Mouse (Mus musculus): ENCODE data around the gene Lias.
A peak's percentile ranks its signal among the peaks of the same experiment; 100 is the strongest.

The Lias gene

DNA sequence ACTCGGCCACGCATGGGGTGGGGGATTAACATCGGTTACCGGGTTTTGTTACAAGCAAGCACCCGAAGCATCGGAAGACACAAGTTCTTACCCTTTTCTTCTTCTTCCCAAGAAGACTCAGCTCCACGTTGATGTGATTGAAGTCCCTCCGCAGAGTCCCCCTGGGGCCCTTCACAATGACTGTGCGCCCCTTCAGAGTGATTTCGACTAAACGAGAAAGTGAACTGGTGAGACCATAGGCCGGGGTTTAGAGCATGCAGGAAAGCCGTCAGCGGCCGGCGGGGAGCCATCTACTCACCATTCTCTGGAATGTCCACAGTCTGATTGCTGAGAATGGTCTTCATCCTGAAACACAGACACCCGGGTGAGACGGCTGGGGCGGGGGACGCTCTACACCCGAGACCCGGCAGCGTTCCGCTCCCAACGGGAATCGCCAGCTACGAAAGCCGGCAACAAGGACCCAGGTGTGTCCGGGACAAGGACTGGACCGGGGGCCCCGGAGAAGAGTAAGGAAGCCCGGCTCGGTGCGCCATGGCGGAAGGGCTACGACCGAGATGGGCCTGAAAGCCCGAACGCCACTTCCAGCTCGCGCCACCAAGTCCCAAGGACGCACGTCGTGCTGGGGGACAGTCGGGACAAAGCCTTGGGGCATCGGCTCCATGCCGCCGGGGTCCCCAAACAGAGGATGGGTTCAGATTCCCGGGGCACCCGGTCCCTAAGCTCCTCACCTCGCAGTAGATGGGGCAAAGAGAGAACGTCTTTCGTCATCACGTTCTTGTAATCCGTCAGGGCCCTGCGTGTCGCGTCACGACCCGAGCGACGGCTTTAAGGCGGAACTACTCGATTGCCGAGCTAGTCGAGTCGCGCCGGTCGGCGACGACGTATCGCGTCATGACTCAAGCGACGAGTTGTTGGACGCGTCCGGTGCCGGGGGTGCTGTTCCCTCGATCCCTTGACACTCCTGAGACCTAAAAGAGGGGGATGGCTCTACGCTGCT is at the start of gene Lias, which contains the start of gene Rpl9:
Gene Lias (plus strand): TSS at position 850 of the 997 bp plus-strand sequence.
Gene Rpl9 (minus strand): TSS at position 797 of the 997 bp plus-strand sequence.
- DNase-seq: peak; percentile 98 to 99

DNA sequence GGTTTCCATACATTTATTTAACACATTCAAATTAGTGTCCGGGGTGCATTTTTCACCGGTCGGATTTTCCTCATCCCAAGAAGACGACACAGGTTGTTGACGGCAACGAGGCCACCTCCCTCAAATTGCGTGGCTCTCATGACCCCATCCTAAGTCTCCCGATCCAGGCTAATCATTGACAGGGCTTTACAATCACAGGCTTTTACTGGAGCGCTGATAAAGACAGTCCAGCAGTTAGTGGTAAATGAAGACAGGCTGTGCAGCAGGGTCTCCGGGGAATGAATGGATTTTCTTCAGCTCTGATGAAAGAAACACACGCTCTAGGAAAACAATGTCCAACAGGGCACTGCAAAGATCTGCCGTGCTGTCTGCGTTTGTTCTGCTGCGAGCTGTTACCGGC is 43.1 kb upstream of the Lias start, which contains the start of gene Klb:
Gene Klb (plus strand): TSS at position 147 of the 400 bp plus-strand sequence.
- DNase-seq: no peak

DNA sequence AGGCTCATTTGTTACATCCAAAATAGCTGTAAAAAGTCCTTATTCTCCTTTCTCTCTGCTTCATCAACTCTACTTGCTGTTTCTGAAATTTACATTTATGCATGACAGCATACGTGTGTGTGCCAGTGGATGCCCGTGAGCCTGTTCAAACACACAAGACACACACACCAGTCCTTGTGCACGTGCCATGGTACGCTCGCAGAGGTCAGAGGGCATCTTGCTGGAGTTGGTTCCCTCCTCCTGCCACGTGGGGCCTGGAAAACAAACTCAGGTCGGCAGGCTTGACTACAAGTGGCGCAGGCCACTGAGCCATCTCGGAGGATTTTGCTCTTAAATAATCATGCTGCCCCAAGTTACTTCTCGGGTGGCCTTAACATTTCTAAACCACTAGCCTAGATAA is 40.8 kb upstream of the Lias start:
- no peak for DNase-seq

DNA sequence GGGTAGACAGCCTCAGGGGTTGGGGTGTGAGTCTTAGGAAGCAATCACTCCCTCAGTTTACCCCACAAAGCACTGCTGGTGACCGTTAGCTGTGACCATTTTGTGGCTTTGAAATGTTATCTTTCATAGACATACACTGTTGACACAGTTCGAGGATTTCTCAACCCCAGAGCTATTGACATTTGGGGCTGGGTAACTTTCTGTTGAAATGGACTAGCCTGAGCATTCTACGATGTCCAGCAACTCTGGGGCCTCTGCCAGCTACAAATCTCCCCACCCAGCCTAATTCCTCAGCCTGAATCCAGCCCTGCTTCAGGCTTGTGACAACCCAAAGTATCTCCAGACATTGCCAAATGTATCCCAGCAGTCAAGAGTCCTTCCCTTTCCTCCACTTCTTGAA is 37.2 kb upstream of the Lias start:
- no peak for DNase-seq

DNA sequence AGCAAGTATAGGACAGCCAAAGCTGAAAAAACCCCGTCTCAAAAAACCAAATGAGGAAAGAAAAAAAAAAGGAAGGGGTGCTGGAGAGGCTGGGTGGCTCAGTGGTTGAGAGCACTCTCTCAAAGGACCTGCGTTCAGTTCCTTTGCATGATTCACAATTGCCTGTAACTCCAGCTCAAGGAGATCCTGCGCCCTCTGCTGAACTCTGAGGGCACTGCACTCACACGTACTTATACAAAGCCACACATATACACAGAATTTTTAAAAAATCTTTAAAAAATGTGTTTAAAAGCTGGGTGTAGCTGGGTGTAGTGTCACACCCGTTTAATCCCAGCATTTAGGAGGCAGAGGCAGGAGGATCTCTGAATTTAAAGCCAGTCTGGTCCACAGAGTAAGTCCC is 36.3 kb upstream of the Lias start:
- DNase-seq: no peak

DNA sequence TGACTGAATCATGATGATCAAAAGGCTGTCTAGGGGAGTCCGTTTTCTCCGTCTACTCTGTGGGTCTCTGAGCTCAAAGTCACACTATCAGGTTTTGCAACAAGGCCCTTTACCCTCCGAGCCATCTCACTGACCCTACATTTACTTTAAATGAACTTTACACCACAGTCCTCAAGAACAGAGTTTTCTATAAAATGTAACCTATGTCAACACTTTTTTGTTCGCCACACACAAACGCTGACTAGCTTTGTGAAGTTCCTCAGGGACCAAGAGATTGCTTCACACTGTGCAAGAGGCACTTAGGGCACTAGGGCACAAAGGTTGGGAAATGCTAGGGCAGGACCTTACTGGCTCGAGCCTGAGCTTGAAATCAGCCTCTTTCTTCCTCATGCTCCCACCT is 34.4 kb upstream of the Lias start:
- DNase-seq: no peak

DNA sequence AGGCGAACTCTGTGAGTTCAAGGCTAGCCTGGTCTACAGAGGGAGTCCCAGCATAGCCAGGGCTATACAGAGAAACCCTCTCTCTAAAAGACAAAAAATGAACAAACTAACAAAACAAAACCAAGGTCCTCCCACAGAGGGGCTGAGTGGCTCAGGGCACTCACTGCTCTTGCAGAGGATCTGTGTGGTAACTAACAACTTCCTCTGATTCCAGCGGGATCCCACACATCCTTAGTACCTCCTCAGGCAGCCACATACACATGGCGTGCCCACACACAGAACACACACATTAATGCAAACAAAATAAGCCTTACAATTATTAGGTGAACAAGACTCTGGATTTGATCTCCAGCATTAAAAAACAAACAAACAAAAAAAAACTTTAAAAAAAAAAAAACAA is 33.5 kb upstream of the Lias start:
- no peak for DNase-seq

DNA sequence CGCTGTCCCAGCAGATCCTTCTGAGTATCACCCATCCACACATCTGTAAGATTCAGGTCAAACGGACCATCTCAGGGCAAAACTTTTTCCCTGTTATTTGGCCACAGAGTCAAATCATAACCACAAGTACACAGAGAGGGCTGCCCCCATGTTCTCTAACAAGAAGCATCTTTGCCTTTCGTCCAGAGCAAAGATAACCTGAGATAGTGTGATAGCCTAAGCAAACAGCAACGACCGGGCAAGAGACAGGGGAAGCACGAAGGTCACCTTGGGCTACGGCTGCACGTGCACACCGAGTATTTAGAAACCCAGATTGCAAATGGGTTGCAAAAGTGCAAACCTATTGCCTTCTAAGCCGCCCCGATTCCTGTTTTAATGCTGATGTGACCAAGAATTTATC is 23.5 kb upstream of the Lias start:
- no peak for DNase-seq

DNA sequence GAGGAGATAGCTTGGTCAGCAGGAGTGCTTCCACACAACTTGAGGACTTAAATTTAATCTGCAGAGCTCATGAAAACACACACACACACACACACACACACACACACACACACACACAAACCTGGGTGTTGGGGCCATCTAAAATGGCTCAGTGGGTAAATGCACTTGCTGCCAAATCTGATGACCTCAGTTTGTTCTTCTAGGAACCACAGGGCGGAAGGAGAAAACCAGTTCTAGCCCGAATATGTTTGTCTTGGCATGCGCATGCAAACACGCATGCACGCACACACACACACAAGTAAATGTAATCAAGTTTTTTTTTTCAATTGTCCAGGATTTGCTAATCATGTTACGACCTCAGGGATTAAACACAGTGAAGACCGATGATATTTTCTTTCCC is 19.7 kb upstream of the Lias start:
- DNase-seq: no peak

DNA sequence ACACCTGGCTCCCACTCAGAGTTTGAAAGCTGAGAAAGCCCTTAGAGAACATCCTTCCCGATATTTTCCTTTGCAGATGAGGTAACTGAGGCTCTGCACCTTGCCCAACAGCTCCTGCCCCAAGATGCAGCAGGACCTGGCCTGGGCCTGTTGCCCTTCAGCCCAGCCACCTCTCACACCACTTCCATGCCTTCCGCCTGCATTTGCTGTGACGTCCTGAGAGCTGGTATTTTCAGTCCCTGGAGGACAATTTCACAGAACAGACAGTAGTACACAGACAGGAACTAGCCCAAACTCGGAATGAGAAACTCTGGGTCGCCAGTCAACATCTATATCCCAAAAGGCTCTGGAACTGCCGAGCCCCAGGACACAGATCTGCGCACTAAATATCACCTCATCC is 16.6 kb upstream of the Lias start:
- DNase-seq: no peak

DNA sequence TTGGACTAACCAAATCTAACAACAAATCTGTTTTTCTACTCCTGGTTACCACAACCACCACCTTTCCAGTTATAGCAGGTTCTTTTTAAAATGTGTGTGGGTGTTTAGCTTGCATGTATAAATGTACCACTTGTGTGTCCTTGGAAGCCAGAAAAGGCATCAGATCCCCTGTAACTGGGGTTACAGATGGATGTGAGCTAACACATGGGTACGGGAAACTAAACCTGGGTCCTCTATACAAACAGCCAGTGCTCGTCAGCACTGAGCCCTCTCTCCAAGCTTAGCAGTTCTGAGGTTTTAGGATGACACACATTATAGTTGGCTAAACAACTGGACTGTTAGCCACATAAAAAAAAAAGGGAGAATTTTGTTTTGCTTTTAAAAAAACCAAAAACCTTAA is 5.6 kb upstream of the Lias start:
- no peak for DNase-seq

DNA sequence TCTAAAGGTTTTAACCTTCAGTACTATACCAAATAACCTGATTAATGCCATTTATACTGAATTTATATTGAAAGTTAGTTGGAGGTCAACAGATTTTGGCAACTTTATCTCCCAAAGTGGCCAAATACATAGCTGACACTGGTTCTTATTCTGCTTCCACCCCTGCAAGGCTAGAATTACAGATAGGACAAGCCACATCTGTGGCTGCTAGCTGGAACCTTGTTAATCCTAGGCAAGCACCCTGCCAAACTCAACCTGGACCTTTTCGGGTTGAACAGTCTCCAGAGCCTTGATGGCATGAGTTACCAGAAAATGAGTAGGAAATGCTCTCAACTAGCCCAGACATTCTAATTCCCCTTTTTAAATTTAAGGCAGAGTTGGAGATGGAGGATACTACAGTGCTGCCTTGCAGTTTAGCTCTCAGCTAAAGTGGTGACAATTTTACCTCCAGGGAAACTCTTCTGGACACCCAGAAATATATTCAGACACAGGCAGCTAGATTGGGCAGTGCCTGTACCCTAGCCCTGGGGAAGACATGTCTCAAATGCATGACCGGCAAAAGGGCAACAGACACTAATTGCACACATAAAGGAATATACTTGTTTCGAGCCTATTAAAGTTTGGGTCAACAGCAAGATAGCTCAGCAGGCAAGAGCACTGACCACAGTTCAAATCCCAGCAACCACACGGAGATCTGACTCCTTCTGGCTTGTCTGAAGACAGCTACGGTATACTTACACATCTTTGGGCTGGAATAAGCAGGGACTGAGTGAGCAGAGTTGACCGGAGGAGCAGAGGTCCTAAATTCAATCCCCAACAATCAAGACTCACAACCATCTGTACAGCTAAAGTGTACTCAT is 4.1 kb upstream of the Lias start:
- DNase-seq: no peak

DNA sequence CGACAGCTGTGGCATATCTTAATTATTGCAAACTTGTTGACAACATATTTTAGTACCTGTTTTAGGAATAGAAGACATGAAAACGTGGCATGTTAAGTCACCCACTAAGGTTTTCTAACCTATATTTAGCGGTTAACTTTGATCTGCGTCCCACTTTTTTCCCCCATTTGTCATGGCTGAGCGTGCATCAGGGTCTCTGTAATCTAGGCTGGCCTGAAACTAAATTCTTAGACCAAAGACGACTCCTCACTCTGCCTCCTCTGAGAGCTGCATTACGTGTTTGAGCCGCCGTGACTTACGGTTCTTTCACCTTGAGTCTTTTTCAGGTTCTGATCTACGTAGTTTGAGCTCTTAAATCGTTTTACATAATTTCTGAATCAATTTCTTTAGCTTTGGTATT is 456 bp downstream of the Lias start:
- DNase-seq: no peak

DNA sequence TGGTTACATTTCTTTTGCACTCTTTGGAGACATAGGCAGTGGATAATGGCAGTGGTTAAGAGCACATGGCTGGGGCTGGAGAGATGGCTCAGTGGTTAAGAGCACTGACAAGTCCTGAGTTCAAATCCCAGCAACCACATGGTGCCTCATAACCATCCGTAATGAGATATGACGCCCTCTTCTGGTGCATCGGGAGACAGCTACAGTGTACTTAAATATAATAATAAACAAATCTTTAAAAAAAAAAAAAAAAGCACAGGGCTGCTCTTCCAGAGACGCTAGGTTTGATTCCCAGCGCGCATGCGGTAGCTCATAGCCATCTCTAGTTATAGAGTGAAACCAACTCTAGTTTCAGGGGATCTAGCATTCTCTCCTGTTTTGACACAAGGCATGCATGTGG is 3.1 kb downstream of the Lias start:
- no peak for DNase-seq

DNA sequence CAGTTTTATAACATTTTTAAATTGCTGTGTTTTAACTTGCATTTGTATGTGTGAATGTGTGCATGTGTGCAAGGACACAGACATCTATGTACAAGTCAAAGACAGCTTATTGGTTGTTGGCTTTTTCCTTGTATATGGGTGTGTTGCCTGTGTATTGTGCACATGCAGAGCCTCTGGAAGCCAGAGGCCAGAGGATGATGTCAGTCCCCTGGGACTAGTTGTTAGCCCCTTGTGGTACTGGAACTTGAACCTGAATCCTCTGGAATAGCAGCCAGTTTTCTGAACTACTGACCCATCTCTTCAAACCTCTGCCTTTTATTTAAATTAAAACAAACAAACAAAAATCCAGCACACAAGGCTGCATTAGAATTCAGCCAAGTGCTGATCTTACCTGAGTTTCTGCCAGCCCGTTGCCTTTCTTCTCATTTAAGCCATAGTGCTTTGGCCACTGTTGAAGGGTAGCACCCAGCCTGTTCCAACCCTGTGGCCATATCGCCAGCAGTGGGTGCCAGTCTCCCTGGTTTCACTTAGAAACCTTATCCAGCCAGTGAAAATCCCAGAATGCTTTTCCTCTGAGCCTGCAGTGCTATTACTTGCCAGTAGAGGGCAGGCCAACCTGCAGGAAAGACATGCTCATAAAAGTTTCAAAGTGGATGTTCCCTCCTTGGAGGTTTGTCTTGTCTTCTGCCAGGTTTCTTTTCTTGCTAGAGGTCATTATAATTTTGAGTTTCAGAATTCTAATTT is 10.1 kb downstream of the Lias start:
- DNase-seq: peak; percentile 69 to 70

DNA sequence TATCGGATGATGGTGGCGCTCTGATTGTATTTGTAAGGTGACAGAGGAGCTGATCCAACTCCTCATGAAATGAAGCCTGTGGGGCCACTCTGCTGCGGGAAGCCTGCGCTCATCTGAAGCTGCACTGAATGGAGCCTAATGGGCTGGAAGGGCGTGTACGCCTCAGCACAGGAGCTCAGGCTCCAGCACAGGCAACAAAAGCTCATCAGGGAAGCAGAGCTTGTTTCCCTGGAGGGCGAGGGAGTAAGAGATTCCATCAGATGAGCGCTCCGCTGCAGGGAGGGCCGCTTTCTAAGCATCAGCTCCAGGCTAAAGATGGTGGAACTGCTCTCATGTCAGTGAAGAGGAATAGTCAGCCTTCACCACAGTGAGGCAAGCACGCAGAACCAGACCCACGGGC is 16.7 kb downstream of the Lias start:
- no peak for DNase-seq

DNA sequence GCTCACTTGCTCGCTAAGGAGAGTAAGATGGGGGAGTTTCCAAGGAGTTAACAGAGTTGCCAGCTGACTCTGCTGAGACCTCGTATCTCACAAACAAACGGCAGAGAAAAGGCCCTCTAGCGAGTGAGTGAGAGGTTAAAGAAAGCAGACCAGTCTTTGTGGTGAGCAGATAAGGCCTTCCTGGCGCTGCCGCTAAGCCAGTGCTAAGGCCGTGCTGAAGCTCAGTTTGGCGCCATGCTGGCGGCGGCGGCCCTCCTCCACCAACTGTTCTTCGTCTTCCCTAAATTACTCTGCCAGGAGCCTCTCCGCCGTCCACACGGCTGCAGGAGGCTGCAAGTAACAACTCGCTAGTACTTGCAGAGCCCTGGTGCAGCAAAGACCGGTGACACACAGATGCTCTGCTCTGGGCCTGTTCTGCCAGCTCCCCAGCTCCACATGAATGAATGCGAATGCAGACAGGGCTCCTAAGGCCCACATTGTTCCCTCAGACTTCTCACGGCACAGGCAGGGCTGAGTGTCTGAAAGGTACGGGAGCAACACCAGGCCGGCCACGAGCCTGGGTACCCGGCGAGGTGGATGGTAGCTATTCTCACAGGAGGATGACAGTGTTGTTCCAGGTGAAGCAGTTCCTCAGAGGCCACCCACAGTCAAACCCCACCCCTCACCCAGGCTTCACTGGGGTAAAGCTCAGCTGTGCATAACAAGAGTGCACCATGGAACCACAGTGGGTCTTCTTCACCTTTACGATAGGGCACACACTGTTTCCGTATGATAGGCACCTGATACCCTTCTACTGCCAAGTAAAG is 24.6 kb downstream of the Lias start:
- DNase-seq: no peak

DNA sequence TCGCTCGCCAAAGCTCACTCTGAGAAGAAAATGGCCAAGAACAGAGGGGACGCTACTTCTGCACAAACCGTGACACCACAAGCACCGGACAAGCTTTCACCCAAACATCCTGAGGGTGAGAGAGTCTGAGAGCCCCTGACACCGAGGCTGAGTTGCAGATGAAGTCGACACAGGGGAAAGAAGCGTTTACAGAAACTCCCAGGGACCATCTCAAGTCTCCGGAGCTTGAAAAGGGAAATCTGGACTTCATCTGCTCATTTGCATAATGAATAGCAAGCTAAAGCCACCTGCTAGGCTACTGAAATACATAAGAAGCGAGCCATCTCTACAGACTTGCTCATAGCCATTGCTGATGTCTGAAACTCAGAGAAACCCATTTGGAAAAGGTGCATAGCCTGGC is 27.8 kb downstream of the Lias start:
- no peak for DNase-seq

DNA sequence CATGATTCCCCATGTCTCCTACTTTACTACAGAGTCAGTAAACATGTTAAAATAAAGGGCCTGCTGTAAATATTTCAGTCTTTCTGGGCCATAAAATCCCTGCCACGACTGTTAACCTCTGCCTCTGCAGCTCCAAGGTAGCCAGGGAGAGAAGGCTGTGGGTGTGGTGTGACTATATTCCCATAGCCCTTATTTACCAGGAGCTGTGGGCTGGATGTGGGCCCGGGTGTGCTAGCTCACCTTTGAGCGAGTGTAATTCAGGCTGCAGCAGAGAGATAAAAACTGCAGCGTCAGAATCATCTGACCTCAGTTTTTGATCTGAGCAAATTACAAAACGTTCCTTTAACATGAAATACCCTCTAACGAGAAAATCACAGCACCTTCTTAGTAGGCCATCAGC is 29.5 kb downstream of the Lias start:
- no peak for DNase-seq

DNA sequence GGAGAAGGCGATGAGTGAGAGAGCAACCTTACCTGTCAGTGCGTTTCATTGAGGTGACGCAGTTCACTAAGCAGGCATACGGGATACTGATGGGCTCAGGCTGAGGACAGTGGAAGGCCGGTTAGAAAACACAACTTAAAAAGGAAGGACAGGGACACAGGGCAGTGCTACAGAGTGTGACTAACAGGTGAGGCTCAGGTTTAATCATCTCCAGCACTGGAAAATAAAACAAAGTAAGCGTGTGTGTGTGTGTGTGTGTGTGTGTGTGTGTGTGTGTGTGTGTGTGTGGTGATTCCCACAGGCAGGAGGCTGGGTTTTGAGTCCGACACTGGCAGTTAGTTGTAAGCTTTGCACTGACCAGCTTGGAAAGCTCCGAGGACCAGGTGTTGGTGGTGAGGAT is 31.5 kb downstream of the Lias start:
- DNase-seq: no peak

DNA sequence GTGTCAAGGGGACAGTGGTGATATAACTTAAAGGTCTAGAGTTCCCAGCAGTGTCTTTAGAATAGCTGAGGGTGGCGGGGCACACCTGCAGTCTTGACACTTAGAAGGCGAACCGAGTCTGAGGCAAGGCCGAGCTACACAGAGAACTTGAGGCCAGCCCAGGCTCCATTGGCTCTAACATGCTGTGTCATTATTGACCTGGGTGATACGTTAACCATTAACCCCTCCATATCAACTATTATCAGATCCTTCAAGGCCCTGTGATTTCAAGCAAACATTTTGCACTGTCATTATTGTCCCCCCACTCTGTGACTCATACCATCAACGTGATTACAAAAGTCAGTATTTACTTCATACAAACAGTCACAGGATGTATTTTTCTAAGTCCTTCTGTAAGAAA is 32.9 kb downstream of the Lias start:
- DNase-seq: no peak

DNA sequence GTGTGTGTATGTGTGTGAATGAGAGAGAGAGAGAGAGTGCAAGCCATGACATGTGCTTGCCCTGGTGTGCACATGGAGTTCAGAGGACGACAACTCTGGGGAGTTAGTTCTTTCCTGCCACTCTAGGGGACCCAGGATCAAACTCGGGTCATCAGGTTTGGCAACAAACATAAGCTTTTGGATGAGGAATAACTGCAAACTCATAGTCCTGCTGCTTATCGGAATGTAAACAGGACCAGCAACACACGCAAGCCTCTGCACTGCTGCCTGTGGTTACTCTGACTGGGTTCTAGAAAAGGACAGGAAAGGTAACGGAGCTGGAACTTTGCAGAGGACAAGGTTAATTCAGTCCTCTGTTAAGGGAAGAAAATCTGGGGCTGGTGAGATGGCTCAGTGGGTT is 34.0 kb downstream of the Lias start:
- DNase-seq: no peak
